Mouse (Mus musculus) heart, adult 2 months (tissue): Measurements from ENCODE around the gene Suv39h2.
A peak's percentile ranks its signal among the peaks of the same experiment; 100 is the strongest.

Experiments
- CTCF ChIP-seq: fragments of 200-600 bp; IDR thresholded peaks from 2 replicates; pipeline ENCODE4 v1.8.1; 2022; ENCODE audit warnings: antibody characterized with exemption, mild to moderate bottlenecking, moderate library complexity
- POLR2A ChIP-seq: fragments of 200-500 bp; IDR thresholded peaks from 2 replicates; pipeline ENCODE4 v1.6.1; 2011; ENCODE audit warnings: mild to moderate bottlenecking, low read depth, low read length, control low read depth; ENCODE audit not compliant: insufficient read depth

DNA sequence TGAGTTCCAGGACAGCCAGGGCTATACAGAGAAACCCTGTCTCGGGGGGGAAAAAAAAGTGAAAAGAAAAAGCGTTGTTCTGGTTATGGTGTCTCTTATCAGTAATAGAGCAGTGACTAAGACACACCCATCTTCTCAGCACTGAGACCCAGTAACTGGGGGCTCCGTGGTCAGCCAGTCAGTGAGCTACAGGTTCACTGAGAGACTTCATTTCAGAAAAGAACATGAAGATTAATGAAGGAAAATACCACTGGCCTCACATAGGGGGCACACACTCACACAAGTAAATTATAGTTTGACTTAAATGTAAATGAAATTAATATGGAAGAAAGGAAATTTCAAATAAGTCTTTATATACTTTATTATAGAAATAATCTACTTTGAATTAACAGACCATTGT is 5.4 kb upstream of the Suv39h2 start:
- TF ChIP-seq CTCF: 0 out of 2 replicates have a peak, but pooled peaks have one; percentile 18
- TF ChIP-seq POLR2A: no peak
